Mouse (Mus musculus) spleen, adult 2 months (tissue): ENCODE measurements around the gene Plb1. TPM values are rescaled to one million over a fixed set of nuclear protein-coding genes. Genes with fewer than 3 reads are reported as not detected.

Experiments
- DNase-seq, 2 experiments: peaks; one replicate each; pipeline versions ENCODE4 v3.0.0 to v3.0.0-alpha.2; 2012 to 2021; ENCODE audit warnings: low spot score in 2 of 2, low read depth in 1 of 2
- H3K27ac ChIP-seq: fragments of 200-500 bp; 2 replicates; pipeline ENCODE4 v1.5.1; 2012; ENCODE audit warnings: low read length, inconsistent platforms; ENCODE audit not compliant: insufficient read depth
- H3K27me3 ChIP-seq: fragments of 200-500 bp; 2 replicates; pipeline ENCODE4 v1.6.1; 2012; ENCODE audit warnings: mild to moderate bottlenecking, moderate library complexity, low read length, inconsistent platforms; ENCODE audit not compliant: control insufficient read depth, insufficient read depth
- H3K36me3 ChIP-seq: fragments of 200-500 bp; 2 replicates; pipeline ENCODE4 v1.6.1; 2012; ENCODE audit warnings: mild to moderate bottlenecking, low read length, inconsistent platforms; ENCODE audit not compliant: control insufficient read depth, insufficient read depth
- H3K4me1 ChIP-seq: fragments of 200-500 bp; 2 replicates; pipeline ENCODE4 v1.6.1; 2011; ENCODE audit warnings: inconsistent platforms; ENCODE audit not compliant: control insufficient read depth, insufficient read depth, insufficient read length
- H3K4me3 ChIP-seq: fragments of 200-500 bp; 2 replicates; pipeline ENCODE4 v1.5.1; 2011; ENCODE audit warnings: mild to moderate bottlenecking, inconsistent platforms; ENCODE audit not compliant: insufficient read depth, insufficient read length; ENCODE audit errors: extremely low read depth
- CTCF ChIP-seq: fragments of 200-500 bp; IDR thresholded peaks from 2 replicates; pipeline ENCODE4 v1.5.1; 2011; ENCODE audit warnings: mild to moderate bottlenecking, inconsistent platforms; ENCODE audit not compliant: insufficient read depth, insufficient read length, insufficient replicate concordance; ENCODE audit errors: extremely low read depth
- POLR2A ChIP-seq: fragments of 200-500 bp; IDR thresholded peaks from 2 replicates; pipeline ENCODE4 v1.6.1; 2011; ENCODE audit warnings: low read depth, low read length, inconsistent platforms
- WGBS: fragments of 180-500 bp; shearing (Covaris S2); methylation state at CpG from one replicate; pipeline ENCODE4 v1.1.7; 2018; 5-methylcytosine and 5-hydroxymethylcytosine counted together
- polyA plus RNA-seq: library from polyadenylated mRNA; depleted of rRNA; stranded (reverse); fragments of >200 nt; gene quantifications from 2 replicates; pipeline ENCODE4 v1.2.3, GENCODE M21; 2012

The Plb1 gene
- polyA plus RNA-seq, 1 experiment: 0.29 TPM

GRCm38 (mm10) chr5:32322146-32322811 lies 89.8 kb downstream of the Plb1 start:
- Histone ChIP-seq H3K36me3 (no peaks in the 10 kb centered on the region), H3K27me3 (no peaks in the 10 kb centered on the region), H3K4me3 (no peak overlapping the region), H3K27ac (no peak overlapping the region), H3K4me1 (no peaks in the 10 kb centered on the region)
- WGBS: 45% methylated on average over 7 of the region's 7 CpGs
- DNase-seq: peak in 1 of 2 experiments; percentile 36
- no peak for TF ChIP-seq POLR2A
- TF ChIP-seq CTCF: peak; percentile 31; the same call in 1 of the 2 replicates

GRCm38 (mm10) chr5:32328139-32328538 lies 95.6 kb downstream of the Plb1 start:
- no peak for DNase-seq
- H3K36me3 ChIP-seq: no peaks in the 10 kb centered on the region
- H3K27me3 ChIP-seq: no peaks in the 10 kb centered on the region
- H3K27ac ChIP-seq: no peak overlapping the region
- H3K4me1 ChIP-seq: no peaks in the 10 kb centered on the region
- H3K4me3 ChIP-seq: no peak overlapping the region
- TF ChIP-seq CTCF (no peak), POLR2A (no peak)
- 35% methylated on average over 7 of the region's 7 CpGs for WGBS

- H3K36me3 ChIP-seq: no peaks in the 10 kb centered on the region
- H3K27me3 ChIP-seq: no peaks in the 10 kb centered on the region
- no peaks in the 10 kb centered on the region for H3K4me1 ChIP-seq
- no peak overlapping the region for H3K4me3 ChIP-seq
- no peak for DNase-seq
- 30% methylated on average over 4 of the region's 4 CpGs for WGBS
- no peak for TF ChIP-seq POLR2A
- no peak for TF ChIP-seq CTCF
- no peak overlapping the region for H3K27ac ChIP-seq
Observed at GRCm38 (mm10) chr5:32332591-32332990, 100.1 kb downstream of the Plb1 start.

- Histone ChIP-seq H3K27me3 (no peaks in the 10 kb centered on the region), H3K4me1 (no peaks in the 10 kb centered on the region), H3K4me3 (no peak overlapping the region), H3K36me3 (no peaks in the 10 kb centered on the region), H3K27ac (no peak overlapping the region)
- DNase-seq: no peak
- WGBS: 58% methylated on average over 6 of the region's 6 CpGs
- no peak for TF ChIP-seq CTCF
- TF ChIP-seq POLR2A: no peak
Observed at GRCm38 (mm10) chr5:32335172-32335571, 102.7 kb downstream of the Plb1 start.

GRCm38 (mm10) chr5:32336092-32336491 lies 103.6 kb downstream of the Plb1 start:
- H3K36me3 ChIP-seq: no peaks in the 10 kb centered on the region
- 84% methylated on average over 5 of the region's 5 CpGs for WGBS
- no peaks in the 10 kb centered on the region for H3K4me1 ChIP-seq
- H3K27ac ChIP-seq: no peak overlapping the region
- H3K4me3 ChIP-seq: no peak overlapping the region
- H3K27me3 ChIP-seq: no peaks in the 10 kb centered on the region
- TF ChIP-seq POLR2A (no peak), CTCF (no peak)
- no peak for DNase-seq

GRCm38 (mm10) chr5:32337336-32337735 lies 104.8 kb downstream of the Plb1 start:
- no peak overlapping the region for H3K27ac ChIP-seq
- WGBS: 50% methylated on average over 1 of the region's 1 CpGs
- H3K4me3 ChIP-seq: no peak overlapping the region
- H3K27me3 ChIP-seq: no peaks in the 10 kb centered on the region
- no peak for DNase-seq
- TF ChIP-seq CTCF: no peak
- TF ChIP-seq POLR2A: no peak
- no peaks in the 10 kb centered on the region for H3K36me3 ChIP-seq
- H3K4me1 ChIP-seq: no peaks in the 10 kb centered on the region

GRCm38 (mm10) chr5:32338339-32338738 lies 105.8 kb downstream of the Plb1 start:
- Histone ChIP-seq H3K4me1 (no peaks in the 10 kb centered on the region), H3K36me3 (no peaks in the 10 kb centered on the region), H3K27me3 (no peaks in the 10 kb centered on the region), H3K4me3 (no peak overlapping the region), H3K27ac (no peak overlapping the region)
- WGBS: 33% methylated on average over 2 of the region's 2 CpGs
- DNase-seq: no peak
- no peak for TF ChIP-seq CTCF
